Mouse (Mus musculus): ENCODE measurements around the gene Gtf2f1.

Gene Gtf2f1

GRCm38 (mm10) chr17:57001228-57001627 is 9.9 kb downstream of the Gtf2f1 start:
- no peak for DNase-seq

DNA sequence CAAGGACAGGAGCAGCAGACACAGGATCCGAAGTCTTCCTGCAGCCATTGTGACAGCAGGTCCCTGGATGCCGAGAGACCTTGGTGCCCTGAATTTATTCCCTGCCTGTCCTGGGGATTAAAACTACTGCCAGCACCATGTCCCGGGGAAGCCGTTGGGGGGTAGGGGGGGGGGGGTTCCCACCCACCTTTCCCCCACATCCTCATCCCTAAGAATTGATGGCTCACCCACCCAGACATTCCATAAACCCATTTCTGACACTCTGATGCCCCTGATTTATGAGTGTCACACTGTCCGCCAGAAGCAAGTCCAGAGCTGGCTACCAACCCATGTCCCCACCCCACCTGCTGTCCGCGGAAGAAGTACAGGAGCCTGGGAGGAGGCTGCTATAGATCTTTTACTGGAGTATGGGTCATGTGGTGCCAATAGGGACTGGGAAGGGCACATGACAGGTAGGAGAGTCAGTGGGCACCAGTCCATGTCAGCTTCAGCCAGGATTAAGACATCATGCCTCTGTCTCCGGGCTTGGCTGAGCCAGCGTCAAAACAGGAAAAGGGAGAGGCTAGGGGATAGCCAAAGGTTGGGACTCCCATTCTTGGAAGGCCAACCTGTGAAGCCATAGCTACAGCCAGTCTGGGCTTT is 11.0 kb downstream of the Gtf2f1 start, which contains the start of gene Pspn:
Gene Pspn (minus strand): TSS at position 51 of the 642 bp plus-strand sequence.
- DNase-seq = no peak

DNA sequence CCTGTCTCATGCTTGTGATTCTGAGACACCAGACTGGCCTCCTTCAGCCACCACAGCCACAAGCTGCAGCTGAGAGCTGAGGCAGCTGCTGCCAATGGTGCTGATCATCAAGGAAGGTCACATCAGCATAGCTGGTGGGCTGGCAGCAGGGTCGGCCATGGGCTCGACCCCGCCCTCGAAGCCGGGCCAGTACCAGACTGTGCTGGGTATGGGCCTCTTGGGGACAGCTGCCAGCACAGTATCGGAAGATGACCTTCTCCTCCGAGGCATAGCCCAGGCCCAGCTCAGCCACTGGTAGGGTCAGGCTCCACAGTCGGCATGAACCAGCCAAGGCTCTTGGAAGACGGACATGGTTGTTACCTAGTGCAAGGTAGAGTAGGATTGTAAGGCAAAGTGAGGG is 11.7 kb downstream of the Gtf2f1 start:
- DNase-seq = no peak

DNA sequence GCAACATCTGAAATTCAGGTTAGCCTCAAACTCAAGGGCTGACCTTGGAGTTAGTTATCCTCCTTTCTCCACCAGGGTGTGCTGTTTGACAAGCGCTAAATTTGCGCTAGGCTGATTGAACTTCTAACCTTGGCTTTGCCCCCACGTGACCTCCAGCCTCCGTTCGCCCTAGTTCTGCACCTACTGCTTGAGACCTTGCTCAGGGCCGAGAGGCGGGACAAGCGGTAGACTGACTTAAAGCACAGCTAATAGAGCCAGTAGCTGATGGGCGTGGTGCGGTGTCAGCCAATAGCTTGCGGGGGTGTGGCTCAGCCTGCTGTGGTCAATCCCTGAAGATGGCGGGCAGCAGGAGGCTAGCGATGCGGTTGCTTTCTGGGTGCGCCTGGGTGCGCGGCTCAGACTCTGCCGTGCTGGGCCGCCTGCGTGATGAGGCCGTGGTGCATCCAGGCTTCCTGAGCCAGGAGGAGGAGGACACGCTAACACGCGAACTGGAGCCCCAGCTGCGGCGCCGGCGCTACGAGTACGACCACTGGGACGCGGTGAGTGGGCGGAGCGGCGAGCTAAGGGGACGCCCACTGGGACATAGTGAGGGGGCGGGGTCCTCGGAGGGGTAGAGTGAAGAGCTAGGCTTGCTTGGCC is 13.9 kb downstream of the Gtf2f1 start, which contains the start of gene Alkbh7:
Gene Alkbh7 (plus strand): TSS at position 311 of the 639 bp plus-strand sequence.
- DNase-seq = peak; percentile 93 to 96

DNA sequence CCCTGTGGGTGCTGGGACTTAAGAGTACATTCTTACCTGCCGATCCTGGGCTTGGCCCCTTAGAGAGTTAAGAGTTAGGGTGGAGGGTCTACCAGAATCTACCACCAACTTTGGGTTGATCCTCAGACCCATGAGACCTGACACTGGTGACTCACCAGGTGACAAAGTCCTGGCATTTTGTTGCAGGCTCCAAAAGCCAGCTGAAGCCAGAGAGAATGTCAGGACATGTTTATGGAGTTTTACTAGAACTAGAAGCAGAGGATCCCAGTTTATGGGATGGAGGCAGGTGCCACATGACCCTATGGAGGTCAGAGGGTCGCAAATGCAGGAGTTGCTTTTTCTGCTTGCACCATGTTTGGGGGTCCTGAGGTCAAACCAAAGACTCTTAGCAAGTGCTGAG is 14.6 kb downstream of the Gtf2f1 start:
- DNase-seq = no peak

DNA sequence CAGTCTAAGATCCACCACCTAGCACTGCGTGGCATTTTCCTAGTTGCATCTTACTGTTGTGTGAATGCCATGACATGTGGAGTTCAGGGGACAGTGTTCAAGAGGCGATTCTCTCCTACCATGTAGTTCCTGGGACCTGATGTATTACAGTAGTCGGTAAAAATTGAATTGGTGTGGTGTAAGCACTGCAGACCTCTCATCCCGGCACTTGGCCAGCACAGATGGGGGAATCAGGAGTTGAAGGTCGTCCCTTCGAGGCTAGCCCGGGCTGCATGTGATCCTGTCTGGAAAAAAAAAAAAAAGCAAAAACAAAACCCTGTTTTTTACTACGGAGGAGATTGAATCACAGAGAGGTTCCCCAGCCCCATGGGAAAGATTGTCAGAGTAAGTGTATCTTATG is 16.0 kb downstream of the Gtf2f1 start:
- DNase-seq = no peak

DNA sequence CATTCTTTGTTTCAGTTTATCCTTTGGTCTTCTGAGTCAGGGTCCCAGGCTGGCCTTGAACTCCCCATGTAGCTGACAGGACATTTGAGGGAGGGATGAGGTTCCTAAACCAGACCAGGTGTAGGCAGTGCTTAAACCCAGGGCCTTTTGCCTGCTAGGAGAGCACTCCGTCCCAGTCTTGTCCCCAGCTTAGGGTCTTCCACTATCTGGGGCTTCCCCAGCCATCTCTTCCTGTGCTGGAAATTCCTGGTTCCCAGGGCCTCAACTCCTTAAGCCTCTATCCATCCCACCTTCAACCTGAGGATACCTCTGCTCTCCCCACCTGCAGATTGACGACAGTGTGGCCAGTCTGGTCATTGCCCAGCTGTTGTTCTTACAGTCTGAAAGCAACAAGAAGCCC is 20.1 kb downstream of the Gtf2f1 start:
- no peak for DNase-seq

DNA sequence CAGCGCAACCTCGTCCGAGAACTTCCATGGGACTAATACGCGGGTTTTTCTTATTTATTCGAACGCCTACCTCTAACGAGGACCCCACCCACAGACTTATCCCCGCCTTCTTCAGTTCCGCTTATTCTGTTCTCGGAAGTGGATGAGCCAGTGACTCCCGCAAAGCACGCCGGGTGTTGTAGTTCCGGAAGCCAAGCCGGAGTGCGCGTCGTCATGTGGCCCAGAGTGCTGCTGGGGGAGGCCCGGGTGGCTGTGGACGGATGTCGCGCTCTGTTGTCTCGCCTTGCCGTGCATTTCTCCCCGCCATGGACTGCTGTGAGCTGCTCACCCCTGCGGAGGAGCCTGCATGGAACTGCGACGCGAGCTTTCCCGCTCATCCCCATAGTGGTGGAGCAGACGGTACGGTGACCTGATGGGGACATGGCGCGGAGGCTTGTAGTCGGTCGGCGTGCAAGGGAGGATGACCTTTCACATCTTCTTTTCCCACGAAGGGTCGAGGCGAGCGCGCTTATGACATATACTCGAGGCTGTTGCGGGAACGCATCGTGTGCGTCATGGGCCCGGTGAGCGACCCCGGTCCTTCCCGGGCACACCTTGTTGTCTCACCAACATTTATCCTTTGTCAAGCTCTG is 20.9 kb downstream of the Gtf2f1 start, which contains the start of gene Clpp:
Gene Clpp (plus strand): TSS at position 191 of the 632 bp plus-strand sequence.
- peak; percentile 98 for DNase-seq

DNA sequence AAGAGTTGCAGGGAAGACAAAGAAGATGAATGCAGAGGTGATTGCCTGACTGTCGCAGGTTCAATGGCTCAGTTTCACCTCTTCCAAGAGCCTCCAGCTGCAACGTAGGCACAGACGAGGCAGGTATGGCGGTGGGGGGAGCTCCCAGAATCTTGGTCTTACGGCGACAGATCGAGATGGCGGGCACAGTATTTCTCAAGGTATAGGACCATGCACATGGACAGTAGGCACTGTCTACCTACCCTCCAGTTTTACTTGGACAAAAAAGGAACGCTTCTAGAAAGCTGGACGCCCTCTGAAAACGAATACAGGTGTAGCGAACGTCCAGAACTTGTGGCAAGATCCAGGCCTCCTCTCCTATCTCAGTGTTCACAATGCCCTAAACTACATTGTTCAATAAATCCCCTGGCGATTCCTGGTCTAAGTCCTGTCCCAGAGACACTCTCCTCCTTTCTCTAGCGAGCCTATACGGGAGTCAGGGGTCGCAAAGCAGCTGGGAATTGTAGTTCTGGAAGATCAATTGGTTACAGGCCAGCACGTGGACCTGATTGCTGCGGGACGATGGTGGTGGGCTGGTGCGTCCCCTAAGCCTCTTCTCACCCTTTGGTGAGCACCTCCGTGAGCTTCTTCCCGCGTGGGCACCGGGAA is 21.5 kb downstream of the Gtf2f1 start:
- DNase-seq = no peak

DNA sequence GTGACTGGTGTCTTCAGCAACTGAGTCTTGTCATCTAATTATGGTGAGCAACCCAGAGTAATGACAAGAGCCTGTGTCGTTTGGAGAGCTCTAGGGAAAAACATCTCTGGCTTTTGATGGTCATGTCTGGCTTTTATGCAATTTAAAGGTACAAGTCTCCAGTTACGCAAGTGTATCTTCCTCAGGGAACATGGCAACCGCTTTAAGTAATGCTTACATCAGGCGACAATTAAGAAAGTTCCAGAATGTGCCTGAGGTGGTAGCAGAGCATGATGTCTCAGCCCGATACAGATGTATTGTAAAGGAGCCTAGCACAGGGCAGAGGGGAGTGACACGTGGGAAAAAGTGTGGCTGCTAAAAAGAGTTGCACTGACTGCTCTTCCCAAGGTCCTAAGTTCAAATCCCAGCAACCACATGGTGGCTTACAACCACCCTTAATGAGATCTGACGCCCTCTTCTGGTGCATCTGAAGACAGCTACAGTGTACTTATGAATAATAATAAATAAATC is 22.1 kb downstream of the Gtf2f1 start:
- no peak for DNase-seq

DNA sequence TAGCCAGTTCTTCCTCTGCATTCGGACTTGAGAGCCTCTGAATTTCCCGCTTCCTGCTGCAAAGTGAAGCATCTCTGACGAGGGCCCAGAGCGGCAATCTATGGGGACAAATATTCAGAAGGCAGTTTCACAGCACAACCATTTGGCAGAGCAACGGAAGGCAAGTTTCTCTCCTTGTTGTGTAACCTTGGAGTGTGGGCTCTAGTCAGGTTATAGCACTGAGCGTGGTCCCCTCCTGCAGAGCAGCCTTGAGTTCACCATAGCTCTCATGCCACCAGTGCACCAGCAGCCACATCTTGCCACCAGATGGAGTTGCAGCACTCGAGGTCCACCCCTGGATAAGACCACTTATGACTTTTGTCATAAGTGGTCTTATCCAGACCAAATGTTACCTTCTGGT is 22.6 kb downstream of the Gtf2f1 start:
- DNase-seq = no peak

DNA sequence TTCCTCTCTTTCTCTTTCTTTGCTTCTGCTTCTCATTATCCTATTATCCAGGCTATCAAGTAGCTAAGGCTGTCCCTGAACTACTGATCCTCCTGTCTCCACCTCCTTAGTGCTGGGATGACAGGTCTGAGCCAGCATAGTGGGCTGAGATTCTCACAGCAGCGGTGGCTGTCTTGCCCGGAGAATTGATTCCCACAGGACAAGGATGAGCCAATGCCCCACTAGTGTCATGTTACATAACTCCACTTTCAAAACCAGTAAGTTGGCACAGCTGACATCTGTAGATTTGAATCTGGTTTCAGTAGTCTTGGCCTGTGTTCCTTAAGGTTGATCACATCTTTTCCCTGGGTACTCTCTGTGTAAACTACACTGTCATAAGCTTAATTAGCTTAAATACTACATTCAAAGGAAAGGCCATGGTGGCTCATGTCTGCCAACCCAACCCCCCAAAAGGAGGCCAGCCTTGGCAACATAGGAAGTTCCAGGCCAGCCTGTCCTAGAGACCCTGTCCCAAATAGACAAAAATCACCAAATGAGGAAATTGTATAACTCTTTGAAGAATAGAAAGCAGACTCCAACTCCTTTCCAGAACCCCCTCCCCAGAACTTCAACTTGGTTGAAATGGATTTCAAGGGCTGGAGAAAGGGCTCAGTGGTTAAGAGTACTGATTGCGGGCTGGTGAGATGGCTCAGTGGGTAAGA is 24.8 kb downstream of the Gtf2f1 start:
- no peak for DNase-seq

DNA sequence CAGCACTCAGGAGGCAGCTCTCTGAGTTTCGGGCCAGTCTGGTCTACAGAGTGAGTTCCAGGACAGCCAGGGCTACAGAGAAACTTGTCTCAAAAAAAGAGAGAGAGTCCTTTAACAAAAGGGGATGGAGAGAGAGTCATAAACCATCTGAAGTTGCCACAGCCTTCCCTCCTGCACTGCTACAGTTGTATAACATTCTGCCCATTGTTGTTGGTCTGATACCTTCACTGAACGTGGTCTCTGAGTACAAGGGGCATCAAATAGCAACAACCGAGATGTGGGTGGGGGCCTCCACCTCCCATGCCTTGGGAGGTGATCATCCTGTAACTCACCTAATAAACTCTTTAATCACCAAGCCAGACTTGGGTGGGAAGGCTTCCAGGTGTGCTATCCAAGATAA is 25.4 kb downstream of the Gtf2f1 start:
- DNase-seq = no peak

GRCm38 (mm10) chr17:56984886-56985285 is 26.2 kb downstream of the Gtf2f1 start:
- DNase-seq = no peak

DNA sequence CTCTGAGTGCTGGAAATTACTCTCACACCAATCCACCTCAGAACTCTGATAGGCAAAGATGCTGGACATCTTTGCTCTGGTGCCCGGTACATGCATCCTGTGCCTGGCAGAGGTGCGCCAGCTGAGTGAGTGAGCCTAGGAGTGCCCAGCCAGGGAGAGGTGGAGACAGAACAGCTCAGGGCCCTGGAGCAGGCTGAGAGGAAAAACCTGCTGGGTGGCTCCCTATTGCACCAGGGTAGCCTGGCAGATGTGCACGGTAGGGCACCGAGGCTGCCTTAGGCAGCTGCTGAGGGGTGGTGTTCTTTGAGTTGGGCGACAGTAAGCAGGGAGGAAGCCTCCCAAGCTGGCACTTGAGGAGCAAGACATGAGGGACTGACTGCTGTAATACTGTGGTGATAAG is 29.1 kb downstream of the Gtf2f1 start, which contains the start of gene Acer1:
Gene Acer1 (minus strand): TSS at position 114 of the 400 bp plus-strand sequence.
- DNase-seq = no peak

GRCm38 (mm10) chr17:56981049-56981448 is 30.0 kb downstream of the Gtf2f1 start:
- no peak for DNase-seq

- no peak for DNase-seq
Measured at GRCm38 (mm10) chr17:56979524-56979923, 31.6 kb downstream of the Gtf2f1 start.

DNA sequence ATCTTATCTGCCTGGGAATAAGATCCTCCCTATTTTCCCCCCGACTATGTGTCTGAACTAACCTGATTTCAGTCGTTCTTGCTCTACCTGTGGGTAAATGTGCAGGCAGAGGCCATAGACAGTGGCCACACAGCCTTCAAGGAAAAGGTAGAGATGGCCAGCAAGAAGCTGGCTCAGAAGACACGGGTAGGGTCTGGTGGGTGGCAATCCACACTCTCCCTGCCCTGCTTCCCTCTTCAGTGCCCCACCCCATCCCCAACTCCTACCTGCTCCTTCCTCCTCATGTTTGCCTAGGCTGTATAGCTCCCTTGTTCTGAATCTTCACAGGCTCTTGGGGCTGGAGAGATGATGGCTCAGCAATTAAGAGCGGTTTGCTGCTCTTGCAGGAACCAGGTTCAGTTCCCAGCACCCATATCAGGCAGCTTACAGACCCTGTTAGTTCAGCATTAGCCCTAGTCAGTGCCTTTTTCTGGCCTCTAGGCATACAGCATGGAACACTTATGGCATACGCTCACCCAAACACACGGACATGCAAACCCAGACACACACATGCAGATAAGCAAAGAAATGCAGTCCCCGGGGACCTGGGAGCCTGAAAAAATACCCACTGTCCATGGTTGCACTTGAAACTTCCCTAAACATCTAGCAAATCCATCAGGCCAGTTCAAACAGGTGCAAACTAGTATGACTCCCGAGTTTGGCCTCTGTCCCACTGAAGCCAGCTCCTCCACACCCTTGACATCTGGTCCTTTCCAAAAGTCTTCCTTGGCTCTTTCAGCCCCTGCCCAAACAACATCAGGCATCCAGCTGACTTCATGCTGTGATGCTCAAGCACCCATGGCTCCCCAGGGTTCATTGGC is 34.3 kb downstream of the Gtf2f1 start:
- DNase-seq = no peak

GRCm38 (mm10) chr17:56975391-56975790 is 35.7 kb downstream of the Gtf2f1 start:
- no peak for DNase-seq

- no peak for DNase-seq
Measured at GRCm38 (mm10) chr17:56974708-56975240, 36.3 kb downstream of the Gtf2f1 start.
